Mouse (Mus musculus) thymus, adult 2 months (tissue): ENCODE data around the gene Nomo1. TPM values are rescaled to one million over a fixed set of nuclear protein-coding genes. Genes with fewer than 3 reads are reported as not detected.

Experiments
- DNase-seq: peaks from one replicate; pipeline ENCODE4 v3.0.0; 2021
- H3K27ac ChIP-seq: fragments of 200-500 bp; 2 replicates; pipeline ENCODE4 v1.5.1; 2012; ENCODE audit warnings: low read length, control low read depth; ENCODE audit not compliant: control insufficient read depth, insufficient read depth
- H3K27me3 ChIP-seq: fragments of 200-500 bp; 2 replicates; pipeline ENCODE4 v1.6.1; 2012; ENCODE audit warnings: mild to moderate bottlenecking, low read length, moderate library complexity, mixed read lengths; ENCODE audit not compliant: control insufficient read depth, insufficient read depth
- H3K36me3 ChIP-seq: fragments of 200-500 bp; 2 replicates; pipeline ENCODE4 v1.6.1; 2012; ENCODE audit warnings: mild to moderate bottlenecking, low read length, moderate library complexity; ENCODE audit not compliant: control insufficient read depth, insufficient read depth
- H3K4me1 ChIP-seq: fragments of 200-500 bp; replicated peaks from 2 replicates; pipeline ENCODE4 v1.6.1; 2012; ENCODE audit warnings: low read length; ENCODE audit not compliant: control insufficient read depth, insufficient read depth
- H3K4me3 ChIP-seq: fragments of 200-500 bp; 2 replicates; pipeline ENCODE4 v1.5.1; 2012; ENCODE audit warnings: mild to moderate bottlenecking, low read length, control low read depth, moderate library complexity; ENCODE audit not compliant: control insufficient read depth, insufficient read depth
- CTCF ChIP-seq: fragments of 200-500 bp; IDR thresholded peaks from 2 replicates; pipeline ENCODE4 v1.5.1; 2012; ENCODE audit warnings: mild to moderate bottlenecking, control low read depth, low read length, moderate library complexity, borderline replicate concordance; ENCODE audit not compliant: control insufficient read depth, poor library complexity, insufficient read depth; ENCODE audit errors: extremely low read depth
- POLR2A ChIP-seq: fragments of 200-500 bp; IDR thresholded peaks from 2 replicates; pipeline ENCODE4 v1.6.1; 2012; ENCODE audit warnings: mild to moderate bottlenecking, low read length, control low read depth, moderate library complexity; ENCODE audit not compliant: control insufficient read depth, poor library complexity, insufficient read depth; ENCODE audit errors: extremely low read depth
- whole genome bisulfite sequencing: fragments of 180-500 bp; shearing (Covaris S2); methylation state at CpG from one replicate; pipeline ENCODE4 v1.1.7; 2018; 5-methylcytosine and 5-hydroxymethylcytosine counted together
- polyA plus RNA-seq: library from polyadenylated mRNA; depleted of rRNA; stranded (reverse); fragments of >200 nt; gene quantifications from 2 replicates; pipeline ENCODE4 v1.2.3, GENCODE M21; 2012; rRNA removed

Nomo1 gene
- 37.4 and 42.4 TPM in 2 replicates for polyA plus RNA-seq

DNA sequence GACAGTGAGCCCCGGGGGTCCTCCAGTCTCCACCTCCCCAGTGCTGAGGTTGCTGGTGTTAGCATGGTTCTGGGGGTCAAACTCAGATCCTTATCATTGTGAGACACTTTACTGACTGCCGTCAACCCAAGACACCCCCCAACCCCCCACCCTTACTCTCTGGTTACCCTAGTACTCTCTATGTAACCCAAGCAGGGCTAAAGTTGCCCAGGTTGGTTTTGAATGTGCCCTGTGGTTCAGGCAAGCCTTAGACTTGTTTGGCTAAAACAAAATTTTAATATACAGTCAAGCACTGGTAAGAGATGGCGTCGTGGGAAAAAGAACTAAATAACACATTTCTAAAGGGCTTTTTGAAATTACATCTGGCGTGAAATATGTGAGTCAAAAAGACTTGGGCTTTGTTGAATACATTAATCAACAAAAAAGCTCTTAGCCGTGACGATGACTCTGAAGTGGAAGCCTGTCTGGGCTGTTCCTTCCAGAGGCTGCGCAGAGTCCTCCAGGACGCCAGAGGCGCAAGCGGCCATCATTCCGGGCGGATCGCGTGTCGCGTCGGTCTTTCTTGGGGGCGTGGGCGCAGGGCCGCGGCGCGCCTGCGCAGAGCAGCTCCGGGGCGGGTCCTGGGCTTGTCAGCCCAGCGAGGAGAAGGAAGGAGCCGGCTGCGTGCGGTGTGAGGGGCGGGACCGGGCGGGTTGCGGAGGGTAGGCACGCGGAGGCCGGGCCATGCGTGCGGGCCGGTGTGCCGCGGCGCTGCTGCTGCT, at the start of gene Nomo1:
Gene Nomo1 (plus strand): TSS at position 590 of the 761 bp plus-strand sequence.
- Histone ChIP-seq H3K4me3 (peak within 1 kb of the TSS; percentile 84), H3K36me3 (no peaks in the 10 kb centered on the region), H3K4me1 (peaks cover 10% of the 10 kb centered on the region), H3K27ac (no peak within 1 kb of the TSS), H3K27me3 (no peaks in the 10 kb centered on the region)
- WGBS: 6% methylated on average over 44 of the region's 44 CpGs
- DNase-seq: peak; percentile 98
- peak; percentile 83 for TF ChIP-seq POLR2A
- peak; percentile 93 for TF ChIP-seq CTCF

DNA sequence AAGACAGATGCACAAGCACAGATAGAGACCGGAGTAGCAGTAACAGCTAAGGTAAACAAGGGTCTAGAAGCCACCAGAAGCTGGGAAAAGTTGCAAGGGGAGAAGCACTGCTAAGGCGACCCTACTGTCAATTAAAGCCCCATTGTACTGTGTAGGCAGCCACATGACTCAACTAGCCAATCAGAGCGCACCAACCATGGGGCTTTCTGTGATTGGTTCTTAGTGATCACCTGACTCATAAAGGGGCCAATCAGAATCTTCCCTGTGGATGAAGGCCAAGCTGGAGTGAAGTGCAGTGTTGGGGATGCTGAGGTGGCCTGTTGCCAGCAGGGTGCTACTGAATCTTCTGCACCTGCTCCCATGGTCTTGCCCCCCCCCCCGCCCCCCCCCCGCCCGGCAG, 46.6 kb upstream of the Nomo1 start:
- no peak for DNase-seq
- H3K4me1 ChIP-seq: no peaks in the 10 kb centered on the region
- H3K36me3 ChIP-seq: no peaks in the 10 kb centered on the region
- WGBS: 84% methylated on average over 6 of the region's 6 CpGs
- no peak overlapping the region for H3K27ac ChIP-seq
- H3K4me3 ChIP-seq: no peak overlapping the region
- H3K27me3 ChIP-seq: no peaks in the 10 kb centered on the region
- TF ChIP-seq POLR2A (no peak), CTCF (no peak)

DNA sequence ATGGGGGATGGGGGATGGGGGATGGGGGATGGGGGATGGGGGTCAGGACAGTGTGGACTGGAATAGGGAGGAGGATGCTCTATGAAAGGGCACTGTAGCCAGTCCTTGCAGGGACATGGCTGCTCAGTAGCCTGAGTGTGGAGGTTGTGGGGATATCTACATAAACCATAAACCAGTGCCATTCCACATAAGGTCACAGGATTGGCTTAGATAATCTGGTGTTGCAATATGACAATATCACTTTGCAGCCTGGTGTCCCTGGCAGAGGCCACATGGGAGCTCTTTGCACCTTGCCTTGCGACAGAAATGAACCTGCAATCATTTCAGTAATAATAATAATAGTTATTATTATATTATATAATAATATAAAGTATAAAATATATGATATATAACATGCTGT, 45.2 kb upstream of the Nomo1 start:
- DNase-seq: no peak
- WGBS: 88% methylated on average over 1 of the region's 1 CpGs

DNA sequence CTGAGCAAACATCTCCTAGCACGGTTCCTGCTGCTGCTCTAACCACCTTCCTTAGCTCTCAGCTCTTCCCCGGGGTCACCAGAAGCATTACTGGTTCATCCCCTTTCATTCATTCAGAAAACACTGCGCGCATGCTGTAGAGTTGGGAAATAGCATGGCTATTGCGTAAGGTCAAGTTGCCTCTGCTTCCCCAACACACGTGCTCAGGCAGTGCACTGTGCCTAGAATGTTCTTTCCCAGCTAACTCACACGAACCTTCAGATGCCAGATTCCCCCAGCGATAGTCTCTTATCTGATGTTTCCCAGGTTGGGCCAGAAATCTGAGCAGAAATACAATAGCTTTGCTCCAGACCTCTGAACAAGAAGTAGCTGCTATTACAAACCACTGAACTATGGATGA, 41.0 kb upstream of the Nomo1 start:
- H3K27ac ChIP-seq: no peak overlapping the region

More for the DNA sequence above, 45.2 kb upstream of the Nomo1 start:
- no peak for TF ChIP-seq POLR2A
- no peak for TF ChIP-seq CTCF
- Histone ChIP-seq H3K4me1 (no peaks in the 10 kb centered on the region), H3K4me3 (no peak overlapping the region), H3K27ac (no peak overlapping the region), H3K36me3 (no peaks in the 10 kb centered on the region), H3K27me3 (no peaks in the 10 kb centered on the region)

DNA sequence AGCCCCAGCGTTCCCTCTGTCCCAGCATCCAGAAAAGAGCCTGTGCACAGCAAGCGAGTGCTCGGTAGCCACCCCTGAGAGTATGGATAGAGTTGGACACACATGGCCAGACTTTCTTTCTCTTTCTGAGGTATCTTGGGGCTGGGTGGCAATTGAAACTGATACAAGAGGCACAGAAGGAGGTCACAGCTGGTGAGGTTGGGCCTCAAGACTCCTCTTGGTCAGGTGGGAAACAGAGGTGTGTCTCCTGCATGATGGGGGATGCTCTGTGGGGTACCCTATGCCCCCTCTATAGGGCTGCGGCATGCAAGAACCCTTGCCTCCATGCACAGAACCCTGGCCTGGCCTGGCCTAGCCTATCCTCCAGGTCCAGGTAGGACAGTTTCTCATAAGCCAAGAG, 32.9 kb upstream of the Nomo1 start:
- Histone ChIP-seq H3K27me3 (no peaks in the 10 kb centered on the region), H3K36me3 (no peaks in the 10 kb centered on the region), H3K4me3 (no peak overlapping the region), H3K27ac (no peak overlapping the region), H3K4me1 (no peaks in the 10 kb centered on the region)
- TF ChIP-seq CTCF: no peak
- no peak for TF ChIP-seq POLR2A
- DNase-seq: no peak
- 95% methylated on average over 4 of the region's 4 CpGs for WGBS

More for the DNA sequence above, 41.0 kb upstream of the Nomo1 start:
- DNase-seq: no peak
- TF ChIP-seq CTCF (no peak), POLR2A (no peak)
- WGBS: 82% methylated on average over 8 of the region's 8 CpGs
- Histone ChIP-seq H3K27me3 (no peaks in the 10 kb centered on the region), H3K36me3 (no peaks in the 10 kb centered on the region), H3K4me1 (no peaks in the 10 kb centered on the region), H3K4me3 (no peak overlapping the region)

DNA sequence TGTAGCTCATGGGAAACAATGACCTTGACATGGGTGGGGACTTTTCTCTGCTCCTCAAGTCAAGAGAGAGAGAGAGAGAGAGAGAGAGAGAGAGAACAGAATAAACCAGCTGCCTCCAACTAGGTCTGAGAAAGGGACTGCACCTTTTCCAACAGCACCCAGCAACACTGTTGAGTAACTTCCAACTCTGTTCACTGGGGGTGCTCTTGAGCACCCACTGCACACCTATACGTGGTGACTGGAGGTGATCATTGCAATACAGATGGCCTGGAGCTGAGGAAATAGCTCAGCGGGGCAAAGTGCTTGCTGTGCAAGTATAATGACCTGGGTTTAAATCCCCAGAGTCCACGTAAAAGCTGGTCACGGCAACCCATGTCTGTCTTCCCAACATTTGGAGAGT, 30.8 kb upstream of the Nomo1 start:
- WGBS: 64% methylated on average over 4 of the region's 4 CpGs
- Histone ChIP-seq H3K4me3 (no peak overlapping the region), H3K4me1 (no peaks in the 10 kb centered on the region), H3K27ac (no peak overlapping the region), H3K27me3 (no peaks in the 10 kb centered on the region), H3K36me3 (no peaks in the 10 kb centered on the region)
- TF ChIP-seq POLR2A: no peak
- TF ChIP-seq CTCF: no peak
- DNase-seq: no peak
